Mouse (Mus musculus): ENCODE measurements at regions not wholly inside any gene's neighbourhood (a gene's known extent, or its start where the extent isn't known, plus 50 kb on each side); places are given as distances from the start of the nearest gene placed in this dataset.

GRCm38 (mm10) chr3:81482742-81483141 lies 446.5 kb downstream of the Pdgfc start:
- no peak overlapping the region for H3K27ac ChIP-seq
- no peak overlapping the region for H3K9ac ChIP-seq
- 66% methylated on average over 2 of the region's 2 CpGs for WGBS
- H3K4me3 ChIP-seq, result no peak overlapping the region
- no peaks in the 10 kb centered on the region for H3K4me1 ChIP-seq
- no peaks in the 10 kb centered on the region for H3K9me3 ChIP-seq (replicated peaks)
- H3K27me3 ChIP-seq, result no peaks in the 10 kb centered on the region
- ATAC-seq, result no peak
- H3K4me2 ChIP-seq, result no peak overlapping the region
- H3K36me3 ChIP-seq (ENCODE audit: poor library complexity, severe bottlenecking), result no peaks in the 10 kb centered on the region

- 66% methylated on average over 2 of the region's 2 CpGs for WGBS
- ATAC-seq, result 0 out of 2 replicates have a peak, but pooled peaks have one; percentile 58
- Histone ChIP-seq H3K27ac (no peak overlapping the region), H3K4me2 (no peak overlapping the region), H3K36me3 (ENCODE audit: poor library complexity, severe bottlenecking) (no peaks in the 10 kb centered on the region), H3K4me1 (no peaks in the 10 kb centered on the region), H3K9ac (no peak overlapping the region), H3K9me3 (replicated peaks) (no peaks in the 10 kb centered on the region), H3K4me3 (no peak overlapping the region), H3K27me3 (no peaks in the 10 kb centered on the region)
Measured at GRCm38 (mm10) chr3:81483363-81483762, 447.1 kb downstream of the Pdgfc start.

- Histone ChIP-seq H3K9ac (no peak overlapping the region), H3K4me1 (0 out of 2 replicates have a peak, but pooled peaks cover 3% of the 10 kb centered on the region), H3K27me3 (no peaks in the 10 kb centered on the region), H3K27ac (no peak overlapping the region), H3K36me3 (ENCODE audit: poor library complexity, severe bottlenecking) (no peaks in the 10 kb centered on the region), H3K4me2 (no peak overlapping the region), H3K4me3 (no peak overlapping the region), H3K9me3 (replicated peaks) (no peaks in the 10 kb centered on the region)
- WGBS, result 85% methylated on average over 1 of the region's 1 CpGs
- no peak for ATAC-seq
Measured at GRCm38 (mm10) chr3:81505316-81505715, 427.1 kb upstream of the Ctso start.

GRCm38 (mm10) chr3:81508611-81509010 lies 423.8 kb upstream of the Ctso start:
- no peak for ATAC-seq
- H3K9me3 ChIP-seq (replicated peaks), result no peaks in the 10 kb centered on the region
- H3K9ac ChIP-seq, result no peak overlapping the region
- 0 out of 2 replicates have a peak, but pooled peaks cover 3% of the 10 kb centered on the region for H3K4me1 ChIP-seq
- 30% methylated on average over 2 of the region's 2 CpGs for WGBS
- no peak overlapping the region for H3K27ac ChIP-seq
- H3K27me3 ChIP-seq, result no peaks in the 10 kb centered on the region
- no peak overlapping the region for H3K4me2 ChIP-seq
- no peak overlapping the region for H3K4me3 ChIP-seq
- no peaks in the 10 kb centered on the region for H3K36me3 ChIP-seq (ENCODE audit: poor library complexity, severe bottlenecking)

- Histone ChIP-seq H3K36me3 (ENCODE audit: poor library complexity, severe bottlenecking) (no peaks in the 10 kb centered on the region), H3K4me2 (no peak overlapping the region), H3K9me3 (replicated peaks) (no peaks in the 10 kb centered on the region), H3K4me1 (peaks cover 5% of the 10 kb centered on the region), H3K4me3 (no peak overlapping the region), H3K27ac (no peak overlapping the region), H3K27me3 (no peaks in the 10 kb centered on the region), H3K9ac (no peak overlapping the region)
- WGBS, result 42% methylated on average over 4 of the region's 4 CpGs
- ATAC-seq, result no peak
Measured at GRCm38 (mm10) chr3:81521804-81522203, 410.6 kb upstream of the Ctso start.

GRCm38 (mm10) chr3:81530872-81531271 lies 401.5 kb upstream of the Ctso start:
- H3K9ac ChIP-seq, result no peak overlapping the region
- WGBS, result 91% methylated on average over 1 of the region's 1 CpGs

GRCm38 (mm10) chr3:81535448-81536205 lies 396.8 kb upstream of the Ctso start:
- Histone ChIP-seq H3K36me3 (ENCODE audit: poor library complexity, severe bottlenecking) (no peaks in the 10 kb centered on the region), H3K4me3 (no peak overlapping the region), H3K27ac (no peak overlapping the region), H3K4me1 (no peaks in the 10 kb centered on the region), H3K9ac (no peak overlapping the region), H3K4me2 (no peak overlapping the region), H3K9me3 (replicated peaks) (no peaks in the 10 kb centered on the region), H3K27me3 (no peaks in the 10 kb centered on the region)
- 79% methylated on average over 4 of the region's 4 CpGs for WGBS
- no peak for ATAC-seq

More at GRCm38 (mm10) chr3:81530872-81531271, 401.5 kb upstream of the Ctso start:
- no peak overlapping the region for H3K27ac ChIP-seq
- no peak overlapping the region for H3K4me2 ChIP-seq
- no peaks in the 10 kb centered on the region for H3K27me3 ChIP-seq
- H3K9me3 ChIP-seq (replicated peaks), result no peaks in the 10 kb centered on the region
- no peaks in the 10 kb centered on the region for H3K4me1 ChIP-seq
- no peaks in the 10 kb centered on the region for H3K36me3 ChIP-seq (ENCODE audit: poor library complexity, severe bottlenecking)
- no peak for ATAC-seq
- H3K4me3 ChIP-seq, result no peak overlapping the region

- no peaks in the 10 kb centered on the region for H3K9me3 ChIP-seq (replicated peaks)
- no peak overlapping the region for H3K4me3 ChIP-seq
- H3K27me3 ChIP-seq, result no peaks in the 10 kb centered on the region
- no peak overlapping the region for H3K4me2 ChIP-seq
- WGBS, result 79% methylated on average over 7 of the region's 7 CpGs
- no peaks in the 10 kb centered on the region for H3K4me1 ChIP-seq
- no peaks in the 10 kb centered on the region for H3K36me3 ChIP-seq (ENCODE audit: poor library complexity, severe bottlenecking)
- H3K27ac ChIP-seq, result no peak overlapping the region
- no peak overlapping the region for H3K9ac ChIP-seq
- ATAC-seq, result no peak
Measured at GRCm38 (mm10) chr3:81554773-81555172, 377.6 kb upstream of the Ctso start.

- Histone ChIP-seq H3K36me3 (ENCODE audit: poor library complexity, severe bottlenecking) (no peaks in the 10 kb centered on the region), H3K9me3 (replicated peaks) (no peaks in the 10 kb centered on the region), H3K27me3 (no peaks in the 10 kb centered on the region), H3K27ac (no peak overlapping the region), H3K9ac (no peak overlapping the region), H3K4me1 (no peaks in the 10 kb centered on the region), H3K4me3 (no peak overlapping the region), H3K4me2 (no peak overlapping the region)
- ATAC-seq, result no peak
- 88% methylated on average over 2 of the region's 2 CpGs for WGBS
Measured at GRCm38 (mm10) chr3:81562610-81563258, 369.7 kb upstream of the Ctso start.

- ATAC-seq, result no peak
- H3K4me3 ChIP-seq, result no peak overlapping the region
- no peak overlapping the region for H3K4me2 ChIP-seq
- H3K27ac ChIP-seq, result no peak overlapping the region
- no peaks in the 10 kb centered on the region for H3K9me3 ChIP-seq (replicated peaks)
- no peaks in the 10 kb centered on the region for H3K36me3 ChIP-seq (ENCODE audit: poor library complexity, severe bottlenecking)
- H3K27me3 ChIP-seq, result no peaks in the 10 kb centered on the region
- WGBS, result 90% methylated on average over 7 of the region's 7 CpGs
- H3K9ac ChIP-seq, result no peak overlapping the region
- no peaks in the 10 kb centered on the region for H3K4me1 ChIP-seq
Measured at GRCm38 (mm10) chr3:81563858-81564756, 368.3 kb upstream of the Ctso start.

GRCm38 (mm10) chr3:81564757-81565063 lies 367.7 kb upstream of the Ctso start:
- 67% methylated on average over 1 of the region's 1 CpGs for WGBS

GRCm38 (mm10) chr3:81583387-81584027 lies 348.9 kb upstream of the Ctso start:
- Histone ChIP-seq H3K27ac (no peak overlapping the region), H3K9ac (no peak overlapping the region), H3K27me3 (no peaks in the 10 kb centered on the region), H3K9me3 (replicated peaks) (no peaks in the 10 kb centered on the region; the same call in 1 of the 2 replicates), H3K36me3 (ENCODE audit: poor library complexity, severe bottlenecking) (no peaks in the 10 kb centered on the region), H3K4me3 (no peak overlapping the region), H3K4me2 (no peak overlapping the region), H3K4me1 (no peaks in the 10 kb centered on the region)
- WGBS, result 75% methylated on average over 7 of the region's 7 CpGs
- no peak for ATAC-seq

More at GRCm38 (mm10) chr3:81564757-81565063, 367.7 kb upstream of the Ctso start:
- H3K4me3 ChIP-seq, result no peak overlapping the region
- no peak overlapping the region for H3K27ac ChIP-seq
- H3K4me1 ChIP-seq, result no peaks in the 10 kb centered on the region
- H3K36me3 ChIP-seq (ENCODE audit: poor library complexity, severe bottlenecking), result no peaks in the 10 kb centered on the region
- H3K27me3 ChIP-seq, result no peaks in the 10 kb centered on the region
- no peak overlapping the region for H3K9ac ChIP-seq
- no peak overlapping the region for H3K4me2 ChIP-seq
- H3K9me3 ChIP-seq (replicated peaks), result no peaks in the 10 kb centered on the region
- ATAC-seq, result no peak
